Mouse (Mus musculus) ES-E14 (cell line): Measurements from ENCODE around the gene Ptpn5.

Experiments
- MAFK ChIP-seq: IDR thresholded peaks from 2 replicates; pipeline ENCODE4 v1.6.1; 2014; ENCODE audit warnings: mild to moderate bottlenecking, low read depth, low read length, inconsistent platforms; ENCODE audit not compliant: insufficient read depth
- ZNF384 ChIP-seq: IDR thresholded peaks from 2 replicates; pipeline ENCODE4 v1.6.1; 2012; ENCODE audit warnings: low read depth, low read length, inconsistent platforms

DNA sequence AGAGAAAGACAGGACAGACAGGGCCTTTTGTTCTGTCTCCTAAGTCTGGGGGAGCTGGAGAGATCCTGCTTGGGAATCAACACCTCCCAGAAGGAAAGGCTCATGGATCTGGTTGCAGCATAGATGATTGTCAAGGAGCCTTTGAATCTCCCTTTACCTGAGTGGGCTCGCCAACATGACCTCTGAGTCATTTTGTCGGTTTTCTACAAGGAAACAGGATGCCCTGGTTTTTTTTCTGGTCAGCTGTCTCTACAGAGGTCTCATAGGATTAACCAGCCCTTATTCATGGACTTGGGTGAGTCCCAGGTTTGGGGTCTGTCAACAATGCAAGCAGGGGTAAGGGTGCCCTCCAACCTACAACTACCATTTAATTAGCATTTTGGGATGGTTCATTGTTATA lies 30.5 kb downstream of the Ptpn5 start:
- no peak for TF ChIP-seq MAFK
- TF ChIP-seq ZNF384, result no peak
